Comparison of ENCODE assay signal across 8 mouse cellular contexts in genomic region chr9:47708299-47708698, GRCm38 (mm10).
A peak's percentile ranks its signal among the peaks of the same experiment; 100 is the strongest.
DNase-seq lines count a peak whose midpoint lies in the region; ATAC-seq and TF ChIP-seq lines count a peak whose summit lies in the region.

No protein-coding gene starts in this region.

- no peaks in the 10 kb centered on the region for H3K4me1 ChIP-seq in liver, embryonic 14.5 days (replicated peaks; ENCODE audit: control insufficient read depth in 2 of 2, insufficient read depth in 2 of 2, low read length in 1 of 2)
- no peaks in the 10 kb centered on the region; the same call in 1 of the 2 replicates for H3K4me1 ChIP-seq in neural tube, embryonic 11.5 days (ENCODE audit: control insufficient read depth, insufficient read depth, low read length)

- no peak overlapping the region for H3K4me2 ChIP-seq in liver, embryonic 14.5 days (ENCODE audit: low read depth)
- H3K4me2 ChIP-seq in neural tube, embryonic 11.5 days (ENCODE audit: low read depth): no peak overlapping the region

- peak; percentile 48 for DNase-seq in 3T3-L1 (ENCODE audit: low read depth, low spot score)
- peak; percentile 74 for DNase-seq in adrenal gland, adult 2 months
- peak; percentile 87 for DNase-seq in embryo, embryonic 10.5 days (ENCODE audit: low spot score)
- peak; percentile 89 for DNase-seq in kidney, postnatal 10 days
- peak; percentile 16 to 20 (median 17) for DNase-seq in liver, embryonic 14.5 days (ENCODE audit: low read depth in 3 of 3, low spot score in 3 of 3)
- DNase-seq in neural tube, embryonic 11.5 days (ENCODE audit: low spot score): peak; percentile 81
- DNase-seq in testis, postnatal 10 days (ENCODE audit: low spot score): peak; percentile 88

- no peak for TF ChIP-seq EP300 in liver, embryonic 14.5 days (IDR thresholded peaks at IDR 0.05; ENCODE audit: low read depth)

- no peak overlapping the region for H3K4me3 ChIP-seq in liver, embryonic 14.5 days (ENCODE audit: insufficient read depth in 1 of 2, low read depth in 2 of 2, low read length in 2 of 2)
- H3K4me3 ChIP-seq in neural tube, embryonic 11.5 days (ENCODE audit: low read depth, low read length): no peak overlapping the region

- no peaks in the 10 kb centered on the region for H3K27me3 ChIP-seq in liver, embryonic 14.5 days (ENCODE audit: control insufficient read depth, insufficient read depth, low read length)
- H3K27me3 ChIP-seq in neural tube, embryonic 11.5 days (ENCODE audit: control insufficient read depth, insufficient read depth, low read length): no peaks in the 10 kb centered on the region

- H3K36me3 ChIP-seq in liver, embryonic 14.5 days (replicated peaks; ENCODE audit: control insufficient read depth, insufficient read depth, low read depth): no peaks in the 10 kb centered on the region
- H3K36me3 ChIP-seq in neural tube, embryonic 11.5 days (ENCODE audit: control insufficient read depth, insufficient read depth, low read length): no peaks in the 10 kb centered on the region

- peak; percentile 84 for TF ChIP-seq CTCF in liver, embryonic 14.5 days (IDR thresholded peaks at IDR 0.05; ENCODE audit: low read depth)

- 24% methylated on average over 10 of the region's 10 CpGs for WGBS in liver, embryonic 14.5 days (ENCODE audit: insufficient replicate concordance)
- 25% methylated on average over 10 of the region's 10 CpGs for WGBS in neural tube, embryonic 11.5 days

- ATAC-seq in granulocyte monocyte progenitor cell, adult 5-6 weeks (replicated peaks; ENCODE audit: poor library complexity, severe bottlenecking): peak; percentile 69
- no peak for ATAC-seq in liver, embryonic 14.5 days (ENCODE audit: insufficient read depth)
- ATAC-seq in neural tube, embryonic 11.5 days (ENCODE audit: insufficient read depth, low FRiP score, low TSS enrichment): no peak

- H3K27ac ChIP-seq in liver, embryonic 14.5 days: no peak overlapping the region
- H3K27ac ChIP-seq in neural tube, embryonic 11.5 days (ENCODE audit: low read depth, low read length): no peak overlapping the region

- no peaks in the 10 kb centered on the region for H3K9me3 ChIP-seq in liver, embryonic 14.5 days (ENCODE audit: control insufficient read depth, low read length)
- H3K9me3 ChIP-seq in neural tube, embryonic 11.5 days (ENCODE audit: control insufficient read depth, low read length): no peaks in the 10 kb centered on the region

- no peak overlapping the region for H3K9ac ChIP-seq in liver, embryonic 14.5 days (replicated peaks)
- no peak overlapping the region for H3K9ac ChIP-seq in neural tube, embryonic 11.5 days (ENCODE audit: low read length)

Comparison
In these comparisons a context has a peak if more than half of its experiments do, and no peak if none do; other contexts are left out.
1. DNase-seq: peak in every context shown above with its lines; median percentile 89 in kidney, postnatal 10 days; 88 in testis, postnatal 10 days; 87 in embryo, embryonic 10.5 days; 81 in neural tube, embryonic 11.5 days; 74 in adrenal gland, adult 2 months; 48 in 3T3-L1; 17 in liver, embryonic 14.5 days.